Mouse (Mus musculus): ENCODE measurements around the gene Fer1l4. TPM values are rescaled to one million over a fixed set of nuclear protein-coding genes. Genes with fewer than 3 reads are reported as not detected.

Fer1l4 gene
- total RNA-seq (2012; rRNA removed) (not detected in 2 replicates), total RNA-seq (2014; rRNA removed) (not detected in 2 replicates), polyA plus RNA-seq (2012; ENCODE audit: insufficient read length, low read depth) (not detected in 2 replicates)

GRCm38 (mm10) chr2:156052816-156053215 lies at the start of gene Fer1l4:
Fer1l4 (minus strand) TSS chr2:156052947.
- Histone ChIP-seq H3K79me2 (replicated peaks; ENCODE audit: control insufficient read depth, extremely low read depth, insufficient read depth, poor library complexity, severe bottlenecking) (no peaks in the 10 kb centered on the region), H3K4me1 (ENCODE audit: control insufficient read depth in 1 of 2, insufficient read depth in 2 of 2) (peaks cover 6 to 11% of the 10 kb centered on the region in 2 experiments), H3K9ac (ENCODE audit: insufficient read depth, low read depth) (no peak within 1 kb of the TSS), H3K4me2 (ENCODE audit: insufficient read depth, low read depth, poor library complexity, severe bottlenecking) (0 out of 2 replicates have a peak within 1 kb of the TSS, but pooled peaks have one; percentile 13), H3K36me3 (replicated peaks in 1 of 2; ENCODE audit: control insufficient read depth in 1 of 2, insufficient read depth in 1 of 2, low read length in 1 of 2) (no peaks in the 10 kb centered on the region), H3K9me3 (replicated peaks; ENCODE audit: low read length) (peaks cover 8% of the 10 kb centered on the region), H3K27ac (ENCODE audit: insufficient read depth, low read depth) (no peak within 1 kb of the TSS), H3K4me3 (replicated peaks in 1 of 3; ENCODE audit: low read depth in 2 of 3, low read length in 2 of 3, poor library complexity in 1 of 3) (no peak within 1 kb of the TSS), H3K27me3 (replicated peaks) (peaks cover 76% of the 10 kb centered on the region)
- DNase-seq (ENCODE audit: extremely low read depth): no peak
- dilution Hi-C loops (cut with MboI; ENCODE audit: extremely low pct_ligation_motif_present, extremely low pct_unique_long_range_greater_than_20kb, low sequenced_read_pairs): no loop called here
- in situ Hi-C loops (cut with MboI; ENCODE audit: low pct_ligation_motif_present, low pct_unique_long_range_greater_than_20kb, low sequenced_read_pairs): no loop called here
- no peak for TF ChIP-seq IRF4 (IDR thresholded peaks at IDR 0.05; ENCODE audit: low read depth, low read length)
- TF ChIP-seq JUND (conservative IDR thresholded peaks at IDR 0.05; ENCODE audit: low read depth, low read length): no peak
- TF ChIP-seq POLR2AphosphoS2 (IDR thresholded peaks at IDR 0.05; ENCODE audit: low read depth, low read length): no peak
- no peak for TF ChIP-seq USF2 (conservative IDR thresholded peaks at IDR 0.05; ENCODE audit: low read depth, low read length)
- no peak for TF ChIP-seq CTCF (conservative IDR thresholded peaks at IDR 0.05 in 1 of 2, IDR thresholded peaks at IDR 0.05 in 1 of 2; ENCODE audit: low read depth in 2 of 2, low read length in 2 of 2)
- TF ChIP-seq CHD2 (IDR thresholded peaks at IDR 0.05; ENCODE audit: low read length): no peak
- TF ChIP-seq EP300 (IDR thresholded peaks at IDR 0.05; ENCODE audit: low read length): no peak

- Histone ChIP-seq H3K36me3 (replicated peaks in 1 of 2; ENCODE audit: control insufficient read depth in 1 of 2, insufficient read depth in 1 of 2, low read length in 1 of 2) (peaks cover 20 to 67% of the 10 kb centered on the region in 2 experiments), H3K79me2 (replicated peaks; ENCODE audit: control insufficient read depth, extremely low read depth, insufficient read depth, poor library complexity, severe bottlenecking) (peaks cover 3% of the 10 kb centered on the region; the same call in 1 of the 2 replicates), H3K4me2 (ENCODE audit: insufficient read depth, low read depth, poor library complexity, severe bottlenecking) (no peak overlapping the region), H3K9me3 (replicated peaks; ENCODE audit: low read length) (no peaks in the 10 kb centered on the region), H3K27me3 (replicated peaks) (no peaks in the 10 kb centered on the region), H3K27ac (ENCODE audit: insufficient read depth, low read depth) (no peak overlapping the region), H3K4me1 (ENCODE audit: control insufficient read depth in 1 of 2, insufficient read depth in 2 of 2) (peaks cover 4 to 8% of the 10 kb centered on the region in 2 experiments; a peak in 2 of 4 replicates), H3K9ac (ENCODE audit: insufficient read depth, low read depth) (no peak overlapping the region), H3K4me3 (replicated peaks in 1 of 3; ENCODE audit: low read depth in 2 of 3, low read length in 2 of 3, poor library complexity in 1 of 3) (no peak overlapping the region)
- dilution Hi-C loops (cut with MboI; ENCODE audit: extremely low pct_ligation_motif_present, extremely low pct_unique_long_range_greater_than_20kb, low sequenced_read_pairs): no loop called here
- no peak for TF ChIP-seq GABPA (IDR thresholded peaks at IDR 0.05; ENCODE audit: insufficient replicate concordance, low read depth, low read length)
- TF ChIP-seq CTCF (conservative IDR thresholded peaks at IDR 0.05 in 1 of 2, IDR thresholded peaks at IDR 0.05 in 1 of 2; ENCODE audit: low read depth in 2 of 2, low read length in 2 of 2): no peak
- TF ChIP-seq POLR2AphosphoS2 (IDR thresholded peaks at IDR 0.05; ENCODE audit: low read depth, low read length): peak; percentile 46; the same call in 1 of the 2 replicates
- in situ Hi-C loops (cut with MboI; ENCODE audit: low pct_ligation_motif_present, low pct_unique_long_range_greater_than_20kb, low sequenced_read_pairs): no loop called here
- no peak for DNase-seq (ENCODE audit: extremely low read depth)
Measured at GRCm38 (mm10) chr2:156091926-156092325, 39.2 kb upstream of the Fer1l4 start.

- peaks cover 1% of the 10 kb centered on the region; the same call in 1 of the 2 replicates for H3K79me2 ChIP-seq (replicated peaks; ENCODE audit: control insufficient read depth, extremely low read depth, insufficient read depth, poor library complexity, severe bottlenecking)
- H3K4me2 ChIP-seq (ENCODE audit: insufficient read depth, low read depth, poor library complexity, severe bottlenecking): no peak overlapping the region
- TF ChIP-seq ZC3H11A (IDR thresholded peaks at IDR 0.05; ENCODE audit: low read depth, low read length) (no peak), JUN (IDR thresholded peaks at IDR 0.05; ENCODE audit: insufficient read depth, low read depth, low read length) (0 out of 2 replicates have a peak, but pooled peaks have one; percentile 18), CHD1 (IDR thresholded peaks at IDR 0.05; ENCODE audit: low read depth, low read length) (no peak), MAZ (IDR thresholded peaks at IDR 0.05; ENCODE audit: low read depth, low read length) (no peak), POLR2A (IDR thresholded peaks at IDR 0.05; ENCODE audit: low read depth, low read length) (no peak), MYC (IDR thresholded peaks at IDR 0.05; ENCODE audit: low read depth, low read length) (no peak), HCFC1 (IDR thresholded peaks at IDR 0.05; ENCODE audit: low read depth, low read length) (no peak), SIN3A (IDR thresholded peaks at IDR 0.05; ENCODE audit: low read length) (no peak), JUND (conservative IDR thresholded peaks at IDR 0.05; ENCODE audit: low read depth, low read length) (peak; percentile 35; the same call in 1 of the 2 replicates), BHLHE40 (IDR thresholded peaks at IDR 0.05; ENCODE audit: low read depth, low read length) (no peak), UBTF (IDR thresholded peaks at IDR 0.05; ENCODE audit: low read depth, low read length) (no peak), ZMIZ1 (IDR thresholded peaks at IDR 0.05; ENCODE audit: low read depth, low read length) (no peak)
- H3K27ac ChIP-seq (ENCODE audit: insufficient read depth, low read depth): no peak overlapping the region
- no peaks in the 10 kb centered on the region for H3K9me3 ChIP-seq (replicated peaks; ENCODE audit: low read length)
- no peak overlapping the region for H3K4me3 ChIP-seq (replicated peaks in 1 of 3; ENCODE audit: low read depth in 2 of 3, low read length in 2 of 3, poor library complexity in 1 of 3)
- peaks cover 6 to 48% of the 10 kb centered on the region in 2 experiments for H3K36me3 ChIP-seq (replicated peaks in 1 of 2; ENCODE audit: control insufficient read depth in 1 of 2, insufficient read depth in 1 of 2, low read length in 1 of 2)
- no peak for DNase-seq (ENCODE audit: extremely low read depth)
- dilution Hi-C loops (cut with MboI; ENCODE audit: extremely low pct_ligation_motif_present, extremely low pct_unique_long_range_greater_than_20kb, low sequenced_read_pairs): no loop called here
- H3K4me1 ChIP-seq (ENCODE audit: control insufficient read depth in 1 of 2, insufficient read depth in 2 of 2): peaks cover 4 to 8% of the 10 kb centered on the region in 2 experiments; a peak in 2 of 4 replicates
- H3K9ac ChIP-seq (ENCODE audit: insufficient read depth, low read depth): no peak overlapping the region
- in situ Hi-C loops (cut with MboI; ENCODE audit: low pct_ligation_motif_present, low pct_unique_long_range_greater_than_20kb, low sequenced_read_pairs): no loop called here
- H3K27me3 ChIP-seq (replicated peaks): no peaks in the 10 kb centered on the region
Measured at GRCm38 (mm10) chr2:156089799-156090198, 37.1 kb upstream of the Fer1l4 start.
